Mouse (Mus musculus): ENCODE results near the gene Pde6h. TPM values are rescaled to one million over a fixed set of nuclear protein-coding genes. Genes with fewer than 3 reads are reported as not detected.
"Not testable (repeated sequence)": the region's sequence is repeated elsewhere in the genome, so short reads cannot be mapped to it uniquely, and the experiment has no call there.

Gene Pde6h
- polyA plus RNA-seq, 1 experiment from 2014 or later: 0.27 TPM

DNA sequence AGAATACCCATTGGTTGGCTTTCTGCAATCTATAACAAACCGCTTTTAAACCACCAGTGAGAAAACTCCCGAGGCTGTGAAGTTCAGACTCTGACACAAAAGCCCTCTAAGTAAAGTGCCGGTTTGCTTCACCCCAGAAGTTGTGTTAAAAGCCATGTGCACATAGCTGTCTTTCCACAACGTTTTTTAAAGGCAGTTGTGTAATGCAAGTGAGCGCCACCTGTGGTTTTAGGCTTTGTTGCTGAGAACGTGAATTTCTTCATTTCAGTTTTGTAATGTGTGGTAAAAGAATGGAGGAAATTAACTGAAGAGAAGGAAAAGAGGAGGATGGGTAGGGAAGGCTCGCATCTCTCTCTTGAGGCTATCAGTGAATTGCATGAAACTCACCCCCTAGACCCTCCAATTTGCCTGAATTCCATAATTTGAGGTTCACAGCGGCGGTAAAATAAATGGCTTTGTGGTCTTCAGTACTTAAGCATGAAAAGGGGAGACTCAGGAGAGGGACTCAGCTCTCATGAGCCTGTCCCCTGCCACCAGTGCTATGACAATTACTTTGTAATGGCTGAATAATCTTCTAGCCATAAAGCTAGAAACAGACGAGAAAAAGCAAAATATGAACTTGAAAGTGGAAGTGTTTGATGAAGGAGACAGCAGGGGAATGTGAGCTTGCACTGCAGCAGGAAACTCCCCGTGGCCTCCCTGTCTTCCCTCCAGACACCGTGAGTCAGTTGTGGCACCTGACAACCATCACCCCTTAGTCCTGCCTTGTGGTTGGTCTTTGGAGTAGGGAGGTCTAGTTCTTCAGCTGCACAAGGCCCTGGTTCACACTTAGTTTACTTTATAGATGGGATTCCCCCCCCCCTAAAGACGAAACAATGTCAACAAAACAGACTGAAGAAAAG is 41.2 kb downstream of the Pde6h start:
- TF ChIP-seq EP300 (IDR thresholded peaks at IDR 0.05): no peak
- peak; percentile 37 for TF ChIP-seq CTCF (IDR thresholded peaks at IDR 0.05)
- Histone ChIP-seq H3K9ac (replicated peaks; ENCODE audit: low read depth) (no peak overlapping the region), H3K27me3 (replicated peaks; ENCODE audit: insufficient read depth, low read length) (no peaks in the 10 kb centered on the region), H3K27ac (ENCODE audit: low read length) (no peak overlapping the region), H3K9me3 (ENCODE audit: low read length) (no peaks in the 10 kb centered on the region), H3K4me3 (ENCODE audit: low read depth, low read length) (no peak overlapping the region), H3K4me2 (replicated peaks; ENCODE audit: low read depth, low read length) (no peak overlapping the region), H3K4me1 (ENCODE audit: insufficient read depth, low read depth, low read length) (no peaks in the 10 kb centered on the region), H3K36me3 (ENCODE audit: insufficient read depth, low read length) (no peaks in the 10 kb centered on the region)
- peak; percentile 65 for DNase-seq (ENCODE audit: low spot score)
- 55% methylated on average over 13 of the region's 13 CpGs for WGBS
- ATAC-seq: no peak

DNA sequence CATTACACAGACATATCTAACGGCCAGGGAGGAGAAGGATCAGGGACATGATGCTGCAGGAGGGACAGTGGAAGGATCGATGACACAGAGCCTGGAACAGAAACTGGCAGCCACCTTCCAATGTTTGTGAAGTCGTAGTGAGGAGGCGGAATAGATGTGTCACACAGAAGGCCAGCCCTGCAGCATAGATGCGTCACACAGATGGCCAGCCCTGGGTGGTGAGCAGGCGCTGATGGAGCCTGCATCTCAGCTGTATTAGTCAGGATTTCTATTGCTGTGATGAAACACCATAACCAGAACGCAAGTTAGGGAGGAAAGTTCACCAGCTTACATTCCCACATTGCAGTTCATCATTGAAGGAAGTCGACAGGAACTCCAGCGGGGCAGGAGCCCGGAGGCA is 42.3 kb downstream of the Pde6h start:
- H3K4me2 ChIP-seq (replicated peaks; ENCODE audit: low read depth, low read length): no peak overlapping the region
- no peak overlapping the region for H3K27ac ChIP-seq (ENCODE audit: low read length)
- H3K36me3 ChIP-seq (ENCODE audit: insufficient read depth, low read length): no peaks in the 10 kb centered on the region
- H3K4me1 ChIP-seq (ENCODE audit: insufficient read depth, low read depth, low read length): no peaks in the 10 kb centered on the region
- ATAC-seq (peak; percentile 79), DNase-seq (ENCODE audit: low spot score) (peak; percentile 49)
- H3K9ac ChIP-seq (replicated peaks; ENCODE audit: low read depth): no peak overlapping the region
- no peaks in the 10 kb centered on the region for H3K9me3 ChIP-seq (ENCODE audit: low read length)
- H3K4me3 ChIP-seq (ENCODE audit: low read depth, low read length): no peak overlapping the region
- no peaks in the 10 kb centered on the region for H3K27me3 ChIP-seq (replicated peaks; ENCODE audit: insufficient read depth, low read length)
- TF ChIP-seq EP300 (IDR thresholded peaks at IDR 0.05) (no peak), CTCF (IDR thresholded peaks at IDR 0.05) (no peak)
- 63% methylated on average over 10 of the region's 10 CpGs for WGBS

DNA sequence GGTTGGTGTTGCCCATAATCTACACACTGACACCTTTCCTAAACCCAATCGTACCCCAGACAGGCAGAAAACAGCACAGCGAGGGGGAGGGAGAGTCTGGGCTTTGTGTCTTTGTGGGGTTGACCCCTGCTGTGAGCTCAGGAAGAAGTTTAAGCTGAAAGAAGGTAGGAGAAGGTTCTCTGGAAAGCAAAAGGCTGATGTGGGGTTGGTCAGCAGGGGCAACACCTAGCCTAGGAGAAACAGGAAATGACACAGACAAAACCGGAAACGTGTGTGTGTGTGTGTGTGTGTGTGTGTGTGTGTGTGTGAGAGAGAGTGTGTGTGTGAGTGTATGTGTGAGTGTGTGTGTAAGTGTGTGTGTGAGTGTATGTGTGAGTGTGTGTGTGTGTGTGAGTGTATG is 43.8 kb downstream of the Pde6h start:
- Histone ChIP-seq H3K4me3 (ENCODE audit: low read depth, low read length) (no peak overlapping the region), H3K9me3 (ENCODE audit: low read length) (no peaks in the 10 kb centered on the region), H3K36me3 (ENCODE audit: insufficient read depth, low read length) (no peaks in the 10 kb centered on the region), H3K9ac (replicated peaks; ENCODE audit: low read depth) (no peak overlapping the region), H3K4me1 (ENCODE audit: insufficient read depth, low read depth, low read length) (no peaks in the 10 kb centered on the region), H3K4me2 (replicated peaks; ENCODE audit: low read depth, low read length) (no peak overlapping the region), H3K27me3 (replicated peaks; ENCODE audit: insufficient read depth, low read length) (no peaks in the 10 kb centered on the region), H3K27ac (ENCODE audit: low read length) (no peak overlapping the region)
- TF ChIP-seq CTCF (IDR thresholded peaks at IDR 0.05) (no peak), EP300 (IDR thresholded peaks at IDR 0.05) (no peak)
- DNase-seq (ENCODE audit: low spot score): no peak
- ATAC-seq: no peak
- 58% methylated on average over 4 of the region's 4 CpGs for WGBS

DNA sequence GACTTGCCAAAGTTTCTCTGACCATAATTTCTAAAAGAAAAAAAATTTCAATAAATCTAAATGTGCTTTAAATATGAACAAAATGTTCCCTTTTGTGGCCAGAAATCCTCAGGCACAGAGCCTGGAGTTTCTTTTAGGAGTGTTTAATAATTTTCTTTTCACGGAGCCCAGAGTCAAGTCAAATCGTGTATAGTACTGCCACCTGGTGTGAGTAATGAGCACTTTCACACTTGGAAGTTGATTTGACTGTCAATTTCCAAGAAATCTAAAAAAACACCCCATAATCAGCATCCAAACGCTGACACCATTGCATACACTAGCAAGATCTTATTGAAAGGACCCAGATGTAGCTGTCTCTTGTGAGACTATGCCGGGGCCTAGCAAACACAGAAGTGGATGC is 45.2 kb downstream of the Pde6h start:
- H3K27me3 ChIP-seq (replicated peaks; ENCODE audit: insufficient read depth, low read length); H3K36me3 ChIP-seq (ENCODE audit: insufficient read depth, low read length); H3K9ac ChIP-seq (replicated peaks; ENCODE audit: low read depth); H3K4me1 ChIP-seq (ENCODE audit: insufficient read depth, low read depth, low read length); H3K9me3 ChIP-seq (ENCODE audit: low read length); H3K4me2 ChIP-seq (replicated peaks; ENCODE audit: low read depth, low read length); H3K4me3 ChIP-seq (ENCODE audit: low read depth, low read length): not testable (repeated sequence)
- ATAC-seq (peak; percentile 70; the same call in 1 of the 2 replicates), DNase-seq (ENCODE audit: low spot score) (peak; percentile 84)
- WGBS: 19% methylated on average over 4 of the region's 4 CpGs
- TF ChIP-seq CTCF (IDR thresholded peaks at IDR 0.05) (peak; percentile 68), EP300 (IDR thresholded peaks at IDR 0.05) (peak; percentile 39)
- peak overlapping the region; percentile 47; the same call in 1 of the 2 replicates for H3K27ac ChIP-seq (ENCODE audit: low read length)

DNA sequence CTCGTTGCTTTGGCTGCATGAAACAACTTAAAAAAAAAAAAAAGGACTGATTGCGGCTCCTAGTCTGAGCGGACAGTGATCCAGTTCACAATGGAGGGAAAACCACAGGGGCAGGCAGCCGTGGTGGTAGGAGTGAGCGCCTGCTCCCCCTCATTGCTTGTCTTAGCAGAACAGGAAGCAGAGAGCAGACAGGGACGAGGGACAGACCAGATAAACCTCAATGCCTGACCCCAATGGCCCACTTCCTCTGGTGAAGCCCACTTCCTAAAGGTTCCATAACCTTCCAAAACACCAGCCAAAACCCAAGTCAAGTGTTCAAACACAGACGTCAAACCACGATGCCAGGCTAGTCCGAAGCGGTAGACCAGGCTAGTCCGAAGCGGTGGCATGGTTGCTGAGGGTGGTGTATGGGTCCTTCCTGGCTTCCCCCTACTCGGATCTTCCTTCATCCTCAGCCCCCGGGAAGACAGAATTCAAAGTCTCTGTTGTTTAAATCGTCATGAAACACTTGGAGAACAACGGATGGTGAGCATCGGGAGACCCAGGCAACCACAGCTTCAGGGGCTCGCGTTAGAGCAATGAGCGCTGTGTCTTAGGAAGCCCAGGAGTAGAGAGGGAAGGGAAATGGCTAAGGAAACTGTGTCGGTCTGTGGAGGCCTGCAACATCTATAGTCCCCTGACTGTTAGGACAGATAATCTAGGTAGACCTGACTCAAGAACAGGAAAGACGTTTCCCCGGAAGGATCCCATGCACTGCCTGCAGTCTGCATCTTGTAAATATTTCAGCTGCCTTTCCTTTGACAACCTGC is 55.8 kb downstream of the Pde6h start:
- WGBS: 69% methylated on average over 23 of the region's 23 CpGs
- ATAC-seq (no peak), DNase-seq (ENCODE audit: low spot score) (no peak)
- TF ChIP-seq EP300 (IDR thresholded peaks at IDR 0.05): no peak
- TF ChIP-seq CTCF (IDR thresholded peaks at IDR 0.05): no peak
- Histone ChIP-seq H3K4me1 (ENCODE audit: insufficient read depth, low read depth, low read length) (no peaks in the 10 kb centered on the region), H3K9me3 (ENCODE audit: low read length) (no peaks in the 10 kb centered on the region), H3K27me3 (replicated peaks; ENCODE audit: insufficient read depth, low read length) (no peaks in the 10 kb centered on the region), H3K4me3 (ENCODE audit: low read depth, low read length) (no peak overlapping the region), H3K4me2 (replicated peaks; ENCODE audit: low read depth, low read length) (no peak overlapping the region), H3K9ac (replicated peaks; ENCODE audit: low read depth) (no peak overlapping the region), H3K36me3 (ENCODE audit: insufficient read depth, low read length) (no peaks in the 10 kb centered on the region), H3K27ac (ENCODE audit: low read length) (no peak overlapping the region)

DNA sequence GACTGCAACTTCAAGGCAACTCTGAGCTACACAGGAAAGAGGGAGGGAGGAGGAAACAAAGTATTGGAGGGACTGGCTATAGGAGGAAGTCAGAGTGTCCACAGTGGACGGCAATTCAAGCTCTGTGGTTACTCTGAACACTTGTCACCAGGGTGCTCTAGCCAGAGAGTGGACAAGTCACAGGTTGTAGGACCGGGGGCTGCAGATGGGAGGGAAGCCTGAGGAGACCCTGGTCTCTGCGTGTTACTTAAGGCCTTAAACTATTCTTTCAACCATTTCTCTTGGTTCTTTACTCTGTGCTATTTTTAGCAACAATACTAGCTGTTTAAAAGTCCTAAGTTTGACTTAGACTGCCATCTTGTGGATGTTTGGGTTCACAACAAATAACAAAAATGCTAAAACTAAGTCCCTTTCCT is 56.7 kb downstream of the Pde6h start:
- Histone ChIP-seq H3K4me3 (ENCODE audit: low read depth, low read length) (no peak overlapping the region), H3K36me3 (ENCODE audit: insufficient read depth, low read length) (no peaks in the 10 kb centered on the region), H3K4me2 (replicated peaks; ENCODE audit: low read depth, low read length) (peak overlapping the region; percentile 23; the same call in 1 of the 2 replicates), H3K27me3 (replicated peaks; ENCODE audit: insufficient read depth, low read length) (no peaks in the 10 kb centered on the region), H3K9ac (replicated peaks; ENCODE audit: low read depth) (no peak overlapping the region), H3K4me1 (ENCODE audit: insufficient read depth, low read depth, low read length) (no peaks in the 10 kb centered on the region), H3K9me3 (ENCODE audit: low read length) (no peaks in the 10 kb centered on the region), H3K27ac (ENCODE audit: low read length) (no peak overlapping the region)
- no peak for TF ChIP-seq EP300 (IDR thresholded peaks at IDR 0.05)
- TF ChIP-seq CTCF (IDR thresholded peaks at IDR 0.05): peak; percentile 74
- WGBS: 6% methylated on average over 3 of the region's 3 CpGs
- DNase-seq (ENCODE audit: low spot score) (peak; percentile 89), ATAC-seq (peak; percentile 74)
